Mouse (Mus musculus) liver, embryonic 14.5 days (tissue): ENCODE measurements at regions not wholly inside any gene's neighbourhood (a gene's known extent, or its start where the extent isn't known, plus 50 kb on each side); places are given as distances from the start of the nearest gene placed in this dataset.

Experiments used
- CTCF ChIP-seq: IDR thresholded peaks from 2 replicates; pipeline ENCODE4 v1.5.1; 2016; ENCODE audit warnings: antibody characterized with exemption, low read depth, control low read depth
- EP300 ChIP-seq: IDR thresholded peaks from 2 replicates; pipeline ENCODE4 v1.6.1; 2016; ENCODE audit warnings: antibody characterized with exemption, low read depth

DNA sequence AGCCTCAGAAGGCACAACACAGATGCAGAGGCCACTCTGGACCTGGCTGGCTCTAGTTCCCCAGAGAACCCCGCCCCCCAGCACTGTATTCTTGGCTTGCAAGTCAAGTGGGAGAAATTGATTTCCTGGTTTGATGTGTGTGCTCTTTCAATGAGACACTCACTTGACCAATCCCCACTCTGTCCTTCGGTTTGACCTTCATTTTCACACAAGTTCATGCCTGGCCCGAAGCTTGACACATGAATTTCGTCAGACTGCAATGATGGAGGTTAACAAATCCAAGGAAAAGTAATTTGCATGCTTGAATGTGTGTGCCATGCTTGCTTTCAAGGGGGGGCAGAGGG is 333.4 kb upstream of the Mki67 start:
- no peak for TF ChIP-seq CTCF
- no peak for TF ChIP-seq EP300
